Mouse (Mus musculus): Measurements from ENCODE around the gene E130114P18Rik. TPM values are rescaled to one million over a fixed set of nuclear protein-coding genes. Genes with fewer than 3 reads are reported as not detected.

E130114P18Rik gene
- total RNA-seq, 2 experiments from 2014 or later: not detected

DNA sequence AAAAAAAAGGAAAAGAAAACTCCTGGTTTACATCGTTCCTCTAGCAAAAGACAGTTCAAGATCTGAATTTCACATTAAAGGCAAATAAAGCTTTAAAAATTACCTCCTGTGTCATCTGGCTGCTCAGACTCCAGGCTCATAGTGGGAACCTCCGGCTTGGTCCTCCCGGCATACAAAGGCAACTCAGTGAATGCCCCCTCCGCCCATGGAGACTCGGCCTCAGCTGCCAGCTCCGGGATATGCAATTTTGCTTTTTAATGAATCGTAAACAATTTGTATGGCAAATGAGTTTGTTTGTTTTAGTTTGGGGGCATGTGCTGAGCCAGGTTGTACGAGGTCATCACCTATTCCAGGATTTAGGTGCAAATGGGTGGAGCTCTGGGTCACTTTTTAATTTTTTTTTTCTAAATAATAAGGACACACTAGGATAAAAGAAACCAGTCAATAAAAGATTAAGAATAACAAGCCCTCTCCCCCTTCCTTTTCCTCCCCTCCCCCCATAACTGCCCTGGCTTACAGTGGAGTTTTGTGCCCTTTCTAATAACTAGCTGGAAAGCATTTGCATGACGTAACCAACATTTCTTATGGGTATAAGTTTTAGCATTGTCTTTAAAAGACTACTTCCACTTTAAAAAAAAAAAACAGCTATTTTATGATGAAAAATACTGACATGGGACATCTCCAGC lies 193.3 kb downstream of the E130114P18Rik start:
- no peak for ATAC-seq (replicated peaks; ENCODE audit: low FRiP score, poor library complexity, severe bottlenecking)

DNA sequence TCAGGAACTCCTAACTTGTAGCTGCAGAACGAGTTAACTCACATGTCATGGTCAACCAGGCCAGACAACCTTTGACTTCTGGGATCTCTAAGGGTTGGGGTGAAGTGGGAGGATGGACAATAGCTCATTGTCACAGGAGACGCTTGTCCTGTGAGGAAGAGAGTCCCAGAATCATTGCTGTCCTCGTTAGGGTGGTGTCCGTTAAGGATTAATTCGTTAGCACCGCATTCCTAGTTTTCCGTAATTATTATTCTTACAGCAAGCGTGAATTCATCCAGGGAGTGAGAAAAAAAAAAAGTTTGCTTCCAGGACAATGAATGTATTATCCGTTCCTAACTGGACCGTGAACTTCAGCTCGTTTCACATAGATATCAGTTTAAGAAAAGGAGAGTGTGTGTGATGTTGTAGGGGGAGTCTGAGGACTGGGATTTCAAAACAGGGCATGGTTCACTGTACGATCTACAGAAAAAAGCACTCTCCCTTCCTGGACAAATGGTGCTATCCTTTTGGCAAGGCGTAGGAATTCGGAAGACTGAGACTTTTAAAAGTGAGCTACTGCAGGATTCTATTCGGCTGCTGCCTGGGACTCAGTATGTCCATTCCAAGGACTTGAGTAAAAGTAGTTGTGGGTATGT lies 195.0 kb downstream of the E130114P18Rik start:
- no peak for ATAC-seq (replicated peaks; ENCODE audit: low FRiP score, poor library complexity, severe bottlenecking)

DNA sequence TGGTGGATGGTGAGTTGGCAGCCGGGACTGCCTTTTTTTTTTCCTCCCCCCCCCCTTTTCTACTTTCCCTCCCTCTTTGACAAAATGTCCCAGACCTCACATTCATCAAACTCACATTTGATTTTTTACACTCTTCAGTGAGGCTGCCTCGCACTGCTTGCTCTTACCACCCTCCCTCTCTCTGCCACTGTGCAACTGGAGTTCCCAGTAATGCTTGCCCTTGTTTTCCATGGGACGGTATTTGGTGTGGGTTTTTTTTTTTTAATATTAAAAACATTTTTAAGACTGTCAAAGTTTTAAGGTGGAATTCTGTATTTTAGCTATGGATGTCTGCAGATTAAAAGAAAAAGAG lies 195.8 kb downstream of the E130114P18Rik start:
- ATAC-seq (replicated peaks; ENCODE audit: low FRiP score, poor library complexity, severe bottlenecking): no peak; the same call in 1 of the 2 replicates

DNA sequence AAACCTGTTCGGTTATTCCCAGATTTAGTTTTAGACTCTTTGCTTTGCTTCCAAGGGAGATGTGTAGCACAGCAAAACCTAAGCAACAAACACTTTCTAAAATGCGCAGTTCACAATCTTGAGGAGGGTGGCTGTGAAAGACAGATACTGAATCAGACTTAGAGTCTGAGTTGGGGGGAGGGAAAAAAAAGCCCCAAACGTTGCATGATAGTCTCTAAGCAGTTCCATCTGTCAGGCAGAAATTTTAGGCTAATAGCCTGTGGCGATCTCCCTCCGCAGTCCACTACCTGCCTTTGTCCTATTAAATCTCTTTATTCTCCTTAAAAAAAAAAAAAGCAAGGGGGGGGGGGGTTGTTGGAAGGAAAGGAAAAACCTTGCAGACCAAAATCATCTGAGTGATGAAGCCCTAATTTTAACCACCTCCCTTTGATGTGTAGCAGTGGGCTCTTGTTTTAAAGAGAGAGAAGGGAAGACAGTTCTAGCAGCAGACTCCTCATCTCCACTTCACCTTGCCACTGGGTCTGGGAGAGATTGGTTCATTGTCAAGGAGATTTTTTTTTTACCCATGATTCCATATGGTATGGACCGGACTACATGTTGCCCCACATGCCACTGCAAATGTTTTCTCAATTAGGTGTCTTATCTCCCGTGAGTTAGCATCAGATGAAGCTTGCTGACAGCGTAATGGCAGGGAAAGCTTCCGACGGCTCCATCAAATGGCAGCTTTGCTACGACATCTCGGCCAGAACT lies 196.4 kb downstream of the E130114P18Rik start:
- ATAC-seq (replicated peaks; ENCODE audit: low FRiP score, poor library complexity, severe bottlenecking): no peak

DNA sequence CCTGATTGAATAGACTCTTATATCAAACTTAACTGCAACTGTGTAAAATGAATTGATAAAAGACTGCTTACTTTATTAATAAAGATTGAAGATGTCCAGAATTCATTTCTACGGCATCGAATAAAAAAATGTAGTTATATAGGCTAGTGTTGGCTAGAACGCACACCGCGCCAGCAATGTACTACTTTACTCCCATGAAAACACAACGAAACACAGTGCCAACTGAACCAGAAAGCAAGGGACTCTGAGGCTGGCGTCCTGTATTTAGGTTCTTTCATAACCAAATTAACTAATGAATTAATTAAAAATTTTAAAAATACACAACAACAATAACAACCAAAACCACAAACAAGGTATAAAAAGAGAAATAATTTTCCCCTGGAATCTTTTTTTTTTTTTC lies 197.0 kb downstream of the E130114P18Rik start:
- no peak for ATAC-seq (replicated peaks; ENCODE audit: low FRiP score, poor library complexity, severe bottlenecking)

DNA sequence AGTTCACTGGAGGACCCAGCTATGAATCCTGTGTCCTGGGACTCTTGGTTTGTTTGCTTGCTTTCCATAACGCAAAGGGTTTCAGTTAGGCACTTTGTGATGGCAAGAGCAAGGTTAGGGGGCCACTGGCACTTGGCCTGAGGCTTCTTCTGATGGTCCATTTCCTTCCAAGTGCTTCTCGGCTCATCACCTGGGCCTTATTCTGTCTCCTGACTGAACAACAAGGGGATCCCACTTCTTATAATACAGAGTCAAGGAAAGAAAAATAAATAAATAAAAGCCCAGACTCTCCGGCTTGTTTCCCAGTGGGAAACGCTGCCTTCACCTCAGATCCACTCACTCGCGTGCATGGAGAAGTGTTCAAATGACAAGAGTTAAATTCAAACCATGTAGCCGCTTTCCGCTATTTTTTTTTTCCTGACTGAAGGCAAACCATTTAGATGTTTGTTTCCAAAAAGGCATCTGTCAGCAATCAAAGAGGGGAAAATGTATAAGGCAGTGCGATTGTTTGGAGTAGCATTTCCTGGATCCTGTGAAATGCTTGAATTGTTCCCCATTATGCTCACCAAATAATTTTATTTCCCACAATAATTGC lies 199.2 kb downstream of the E130114P18Rik start:
- no peak for ATAC-seq (replicated peaks; ENCODE audit: low FRiP score, poor library complexity, severe bottlenecking)

DNA sequence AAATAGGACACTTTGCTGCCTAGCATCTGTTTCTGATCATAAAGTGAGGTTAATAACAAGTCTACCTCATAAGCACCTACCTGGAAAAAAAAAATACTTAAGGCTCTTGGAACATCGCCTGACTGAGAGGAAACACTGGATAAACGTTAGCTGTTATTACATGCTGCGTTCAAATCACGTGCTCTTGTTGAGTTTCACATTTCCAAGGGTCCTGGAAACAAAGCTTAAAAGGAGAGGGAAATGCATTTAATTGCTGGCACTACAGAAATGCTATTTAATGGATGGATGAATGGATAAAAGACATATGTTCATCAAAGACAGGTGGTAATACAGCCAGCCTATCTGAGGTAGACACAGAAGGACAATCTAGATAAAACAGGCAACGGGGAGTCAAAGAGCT lies 200.4 kb downstream of the E130114P18Rik start:
- no peak for ATAC-seq (replicated peaks; ENCODE audit: low FRiP score, poor library complexity, severe bottlenecking)

DNA sequence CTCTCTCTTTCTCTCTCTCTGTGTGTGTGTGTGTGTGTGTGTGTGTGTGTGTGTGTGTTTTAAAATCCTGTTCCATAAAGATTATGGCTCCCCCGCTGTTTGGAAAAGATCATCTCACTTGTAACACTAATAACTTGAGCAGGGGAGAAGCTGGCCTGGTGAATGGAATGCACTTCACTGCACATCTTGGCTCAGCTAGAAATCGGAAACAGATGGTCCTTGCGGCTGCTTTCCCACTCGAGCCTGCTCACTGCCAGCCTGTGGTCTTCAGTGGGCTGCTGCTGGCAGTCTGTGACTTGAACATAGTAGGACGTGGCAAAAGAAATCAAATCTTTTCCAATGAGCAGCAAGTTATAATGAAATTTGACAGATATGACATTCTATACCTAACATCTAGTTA lies 202.4 kb downstream of the E130114P18Rik start:
- ATAC-seq (replicated peaks; ENCODE audit: low FRiP score, poor library complexity, severe bottlenecking): no peak

DNA sequence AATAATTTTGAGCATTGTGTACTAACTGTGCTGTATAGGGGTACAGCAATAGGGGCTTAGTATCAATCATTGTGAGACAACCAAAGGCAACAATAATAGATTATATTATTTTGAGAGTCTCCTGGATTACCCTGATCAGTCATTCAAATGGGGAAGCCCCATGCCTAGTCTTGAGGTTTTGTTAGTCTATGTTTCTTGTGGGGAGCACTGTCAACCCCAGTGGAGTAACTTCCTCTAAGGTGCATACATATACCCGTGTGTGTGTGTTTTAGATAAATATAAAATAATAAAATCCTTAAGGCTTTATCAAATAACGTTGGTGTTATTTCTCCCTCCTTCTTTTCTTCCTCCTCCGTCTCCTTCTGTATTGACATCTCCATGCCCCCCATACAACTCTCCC lies 208.6 kb downstream of the E130114P18Rik start:
- no peak for ATAC-seq (replicated peaks; ENCODE audit: low FRiP score, poor library complexity, severe bottlenecking)

DNA sequence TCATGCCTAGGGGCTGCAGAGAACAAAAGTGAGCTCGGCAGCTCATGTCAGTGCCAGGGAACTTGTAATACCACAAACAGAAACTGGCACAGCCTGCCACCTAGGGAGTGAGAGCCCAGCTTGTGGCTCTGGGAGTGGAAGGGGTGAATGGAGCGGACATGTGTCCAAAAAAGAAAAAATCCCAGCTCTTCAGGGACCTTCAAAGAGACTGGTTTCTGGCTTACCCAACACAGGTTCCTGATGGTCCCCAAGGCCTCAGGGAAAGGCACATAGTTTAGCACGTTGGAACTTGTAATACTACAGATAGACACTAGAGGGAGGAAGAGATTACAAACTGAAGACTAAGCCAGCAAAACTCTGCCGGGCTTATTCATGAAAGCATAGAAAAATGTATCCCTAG lies 213.2 kb downstream of the E130114P18Rik start:
- no peak; the same call in 1 of the 2 replicates for ATAC-seq (replicated peaks; ENCODE audit: low FRiP score, poor library complexity, severe bottlenecking)

DNA sequence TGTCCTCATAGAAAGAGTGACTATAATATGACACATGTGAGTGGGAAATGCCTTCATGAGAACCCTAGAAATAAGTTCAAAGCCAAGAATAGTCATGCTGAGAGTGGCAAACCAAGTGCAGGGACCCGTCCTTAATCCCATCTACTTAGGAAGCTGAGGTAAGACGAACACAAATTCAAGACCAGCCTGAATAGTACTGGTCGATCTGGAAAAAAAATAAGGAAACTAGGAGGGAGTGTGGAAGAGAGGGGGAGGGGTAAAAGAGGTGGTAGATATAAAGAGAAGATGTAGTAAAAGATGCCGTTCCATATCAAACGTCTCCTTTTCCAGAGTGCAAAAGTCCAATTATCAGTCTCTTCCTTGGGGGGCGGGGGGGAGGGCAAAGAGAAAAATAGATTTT lies 213.7 kb downstream of the E130114P18Rik start:
- no peak for ATAC-seq (replicated peaks; ENCODE audit: low FRiP score, poor library complexity, severe bottlenecking)

DNA sequence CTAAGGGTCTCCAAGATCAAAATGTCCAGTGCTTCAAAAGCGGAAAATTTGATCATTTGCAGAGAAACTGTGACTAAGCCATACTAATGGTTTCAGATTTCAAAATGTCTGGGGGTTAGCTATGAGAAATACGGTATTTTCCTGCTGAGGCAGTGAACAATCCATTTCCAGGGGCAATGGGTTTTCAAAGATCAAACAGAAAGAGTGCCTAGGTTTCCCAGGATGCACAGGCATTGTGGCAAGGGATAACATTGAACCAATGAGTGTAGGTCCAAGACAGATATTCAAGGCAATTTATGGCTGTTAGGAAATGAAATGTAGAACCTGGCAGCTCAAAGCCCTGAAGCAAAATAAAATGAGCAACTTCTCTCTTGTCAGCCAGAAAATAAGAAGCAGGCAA lies 220.3 kb downstream of the E130114P18Rik start:
- ATAC-seq (replicated peaks; ENCODE audit: low FRiP score, poor library complexity, severe bottlenecking): no peak

DNA sequence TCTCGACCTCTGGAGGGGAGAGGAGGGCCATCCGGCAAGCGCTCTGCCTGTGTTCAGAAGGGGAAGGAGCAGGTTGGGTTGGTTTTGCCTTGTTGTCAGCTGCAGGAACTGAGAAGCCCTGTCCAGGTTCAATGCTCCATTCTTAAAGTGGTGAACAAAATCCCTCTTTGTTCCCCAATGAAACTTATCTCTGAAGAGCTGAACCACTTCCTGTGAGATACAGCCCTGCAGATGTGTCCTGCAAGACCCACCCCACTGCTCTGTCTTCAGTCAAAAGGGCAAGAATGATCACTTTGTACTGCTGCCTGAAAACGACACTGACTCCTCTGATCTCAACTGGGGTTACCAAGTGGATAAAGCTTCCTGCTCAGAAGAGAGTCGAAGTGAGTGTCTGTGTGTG lies 233.9 kb downstream of the E130114P18Rik start:
- no peak for ATAC-seq (replicated peaks; ENCODE audit: low FRiP score, poor library complexity, severe bottlenecking)

DNA sequence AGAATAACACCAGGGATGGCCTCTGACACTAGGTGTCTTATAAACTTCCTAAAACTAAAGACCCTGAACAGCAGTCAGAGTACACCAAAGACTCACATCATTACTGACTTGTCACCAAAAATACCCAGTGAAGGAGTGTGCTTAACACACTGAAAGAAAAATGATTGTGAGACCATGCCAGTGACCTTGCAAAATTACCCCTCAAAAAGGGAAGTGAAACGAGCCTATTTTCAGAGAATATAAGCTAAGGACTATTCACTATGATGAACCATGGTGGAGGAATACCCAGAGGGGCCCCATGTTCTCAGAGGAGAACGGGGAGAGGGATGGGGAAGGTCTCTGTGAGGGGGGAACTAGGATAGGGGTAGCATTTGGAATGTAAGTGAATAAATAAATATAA lies 245.8 kb downstream of the E130114P18Rik start:
- no peak for ATAC-seq (replicated peaks; ENCODE audit: low FRiP score, poor library complexity, severe bottlenecking)

DNA sequence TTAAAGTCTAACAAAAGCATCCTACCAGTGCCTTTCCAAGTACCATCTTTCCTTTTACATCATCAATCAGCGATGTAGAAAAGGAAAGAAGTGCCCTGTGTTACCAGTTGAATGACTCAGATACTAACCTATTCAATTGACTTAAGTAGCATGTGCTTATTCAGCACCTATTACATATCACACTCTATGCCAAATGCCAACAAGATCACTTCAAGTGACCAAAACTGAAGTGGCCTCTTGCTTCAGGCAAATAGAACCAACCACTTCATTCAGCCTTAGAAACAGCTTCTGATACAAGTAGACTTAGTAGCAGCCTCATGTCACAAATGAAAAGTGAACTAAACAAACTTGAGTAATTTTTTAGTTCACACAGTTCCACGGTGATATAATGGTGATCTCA lies 249.4 kb downstream of the E130114P18Rik start:
- ATAC-seq (replicated peaks; ENCODE audit: low FRiP score, poor library complexity, severe bottlenecking): no peak

Other genes starting within 250 kb of the E130114P18Rik start
- 19.6 and 21.3 TPM in 2 replicates for gene Nfia, start 5.3 kb downstream of the E130114P18Rik start, total RNA-seq (2015; ENCODE audit: low replicate concordance)
- gene Nfia, start 5.3 kb downstream of the E130114P18Rik start, total RNA-seq (2017; ENCODE audit: low replicate concordance): 4.7 and 12.0 TPM in 2 replicates

All from erythroblast, adult 5-6 weeks (primary cell).